Mouse (Mus musculus): ENCODE data around the gene Bmper.

The Bmper gene

DNA sequence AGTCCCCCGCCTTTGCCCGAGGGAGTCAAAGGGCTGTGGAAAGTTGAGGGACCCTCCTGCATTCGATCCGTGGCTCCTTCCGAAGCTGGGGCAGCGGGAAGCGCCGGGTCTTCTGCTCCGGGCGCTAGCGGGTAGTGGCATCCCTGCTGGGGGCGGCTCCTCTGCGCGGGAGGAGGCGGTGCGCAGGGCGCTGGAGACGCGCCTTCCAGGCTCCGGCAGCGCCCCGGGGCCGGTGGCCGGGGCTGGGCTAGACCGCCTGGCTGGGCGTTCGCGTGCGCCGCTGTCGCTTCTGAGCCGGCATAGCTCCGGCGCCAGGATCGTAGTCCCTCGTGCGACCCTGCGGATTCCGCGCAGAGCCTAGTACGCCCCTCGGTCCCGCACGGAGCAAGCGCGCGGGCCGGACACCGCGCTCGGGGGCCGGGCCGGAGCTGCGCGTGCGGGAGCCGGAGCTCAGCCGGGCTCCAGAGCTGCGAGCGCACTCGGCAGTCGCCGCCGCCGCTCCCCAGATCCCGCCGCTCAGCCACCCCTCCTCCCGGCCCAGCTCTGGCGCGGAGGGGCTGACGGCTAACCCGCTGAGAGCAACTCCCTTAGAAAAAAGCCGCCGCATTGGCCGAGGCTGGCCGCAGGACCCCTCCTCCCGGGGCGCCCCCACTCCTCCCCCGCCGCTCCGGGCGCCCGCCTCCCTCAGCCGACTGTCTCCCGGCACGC is at the start of gene Bmper:
TSS of gene Bmper (plus strand) at position 236 of the 708 bp plus-strand sequence.
- TF ChIP-seq GATA4 (IDR thresholded peaks at IDR 0.05; ENCODE audit: insufficient replicate concordance, low read length): no peak

DNA sequence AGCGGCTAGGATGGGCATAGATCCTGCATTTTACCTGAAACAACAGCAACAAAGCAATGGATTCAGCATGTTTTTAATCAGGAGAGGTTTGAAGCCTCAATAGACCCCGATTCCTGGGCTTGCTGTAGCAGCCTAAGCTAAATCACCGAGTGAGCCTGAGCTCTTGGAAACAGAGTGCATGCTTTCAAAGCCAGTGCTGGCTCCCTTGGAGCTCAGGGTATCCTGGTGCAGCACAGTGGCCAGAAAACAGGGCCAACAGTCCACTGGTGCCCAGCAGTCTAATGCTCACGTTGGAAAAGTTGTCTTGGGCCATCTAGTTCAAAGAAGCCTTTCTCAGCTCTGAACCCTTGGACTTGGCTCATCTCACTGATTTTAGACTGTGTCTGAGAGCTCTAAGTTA is 45.4 kb upstream of the Bmper start:
- TF ChIP-seq GATA4 (IDR thresholded peaks at IDR 0.05; ENCODE audit: insufficient replicate concordance, low read length): no peak

DNA sequence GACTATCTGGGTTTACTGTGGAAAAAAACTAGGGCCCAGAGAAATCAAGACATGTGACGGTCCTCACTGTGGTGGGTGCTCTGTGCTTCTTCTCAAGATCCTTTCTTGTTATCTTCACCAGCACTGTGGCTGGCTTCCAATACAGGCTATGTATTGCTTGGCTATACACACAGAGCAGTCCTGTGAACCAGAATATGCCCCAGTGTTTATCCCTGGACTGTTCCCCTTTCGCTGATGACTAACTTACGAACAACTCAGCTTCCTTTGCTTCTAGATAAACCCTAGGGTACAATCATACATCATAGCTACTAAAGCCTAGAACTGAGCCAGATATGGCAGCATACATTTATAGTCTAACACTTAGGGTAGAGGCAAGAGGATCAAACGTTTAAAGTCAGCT is 35.7 kb upstream of the Bmper start:
- no peak for TF ChIP-seq GATA4 (IDR thresholded peaks at IDR 0.05; ENCODE audit: insufficient replicate concordance, low read length)

DNA sequence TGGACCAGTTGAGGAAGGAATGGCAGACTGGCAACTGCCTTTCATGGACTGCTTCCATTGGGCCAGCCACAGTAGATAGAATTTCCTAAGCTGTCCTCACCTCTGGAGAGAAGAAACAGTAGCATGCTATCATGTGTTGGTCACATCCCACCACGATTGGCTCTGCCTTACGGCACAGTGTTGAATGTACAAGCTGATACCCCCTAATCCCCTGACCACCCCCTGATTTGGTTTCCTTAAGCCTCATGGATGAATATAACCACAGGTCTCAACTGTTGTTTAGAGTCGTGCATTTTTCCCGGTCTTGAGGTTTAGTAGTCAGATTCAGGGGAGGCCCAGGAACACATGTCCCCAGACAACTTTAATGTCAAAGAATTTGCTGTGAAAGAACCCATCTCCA is 34.7 kb upstream of the Bmper start:
- TF ChIP-seq GATA4 (IDR thresholded peaks at IDR 0.05; ENCODE audit: insufficient replicate concordance, low read length): no peak

DNA sequence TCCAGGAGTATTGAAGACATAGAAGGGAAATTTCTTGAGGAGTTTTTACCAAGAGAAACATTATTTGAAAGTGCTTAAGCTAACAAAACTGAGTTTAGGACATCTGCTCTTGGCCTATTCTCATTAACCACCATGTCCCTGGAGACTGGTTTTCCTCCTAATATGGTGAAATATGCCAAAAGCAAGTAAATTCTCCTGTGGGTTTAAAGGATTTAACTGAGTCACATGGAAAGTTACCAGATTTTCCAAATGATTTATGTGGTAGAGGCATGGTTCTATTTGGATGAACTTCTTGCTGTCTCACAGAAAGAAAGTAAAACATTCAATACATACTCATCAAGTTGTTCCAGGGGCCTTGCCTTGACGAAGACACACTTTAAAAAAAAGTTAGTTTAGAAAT is 31.9 kb upstream of the Bmper start:
- TF ChIP-seq GATA4 (IDR thresholded peaks at IDR 0.05; ENCODE audit: insufficient replicate concordance, low read length): no peak

DNA sequence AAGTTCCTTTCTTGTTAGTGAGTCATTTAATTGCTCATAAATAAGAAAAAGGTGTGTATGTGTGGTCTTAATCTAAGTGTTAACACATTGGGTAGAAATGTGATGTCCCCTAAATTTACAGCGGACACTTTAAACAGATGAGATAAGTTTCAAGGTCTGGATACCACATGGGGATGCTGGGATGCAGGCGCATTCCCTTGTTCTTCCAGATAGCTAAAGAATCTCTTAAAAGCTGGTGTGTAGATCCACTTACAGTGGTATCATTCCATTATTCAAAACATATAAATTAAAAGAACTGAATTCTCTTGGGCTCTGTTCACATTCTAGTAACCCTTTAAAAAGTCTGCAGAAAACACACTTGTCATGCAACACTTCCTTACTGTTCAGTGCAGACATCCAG is 31.4 kb upstream of the Bmper start:
- TF ChIP-seq GATA4 (IDR thresholded peaks at IDR 0.05; ENCODE audit: insufficient replicate concordance, low read length): no peak

DNA sequence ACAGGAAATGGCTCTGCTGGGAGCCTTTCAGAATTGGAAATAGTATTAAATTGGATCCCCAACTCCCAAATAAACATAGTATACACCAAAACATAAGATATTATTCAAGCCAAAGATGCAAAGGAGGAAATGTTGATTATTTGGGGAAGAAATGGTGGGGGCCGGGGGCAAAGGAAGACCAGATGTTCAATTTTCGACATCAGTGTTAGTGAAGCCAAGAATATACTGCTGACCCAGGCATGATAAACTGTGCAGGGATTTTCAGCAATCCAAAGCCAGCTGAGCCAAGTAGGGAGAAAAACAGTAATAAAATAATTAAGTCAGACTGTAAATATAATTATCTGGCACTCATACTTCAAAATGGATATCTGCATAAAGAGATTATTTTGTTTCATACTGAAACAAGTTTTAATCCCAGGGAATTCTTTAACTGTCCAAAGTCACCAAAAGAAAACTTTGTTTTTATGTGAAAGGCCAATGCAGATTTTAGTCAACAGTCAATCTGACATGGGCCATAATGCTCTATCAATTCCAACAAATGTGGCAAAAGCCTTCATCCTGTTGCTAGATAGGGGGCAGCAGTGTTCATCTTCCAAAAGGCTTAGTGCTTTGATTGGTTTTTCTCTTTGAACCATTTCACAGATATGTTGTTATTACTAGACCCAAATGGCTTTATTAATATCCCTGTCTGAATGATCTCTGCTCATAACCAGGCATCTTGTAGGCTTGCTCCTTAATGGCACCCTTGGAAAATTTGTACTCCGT is 30.1 kb upstream of the Bmper start:
- TF ChIP-seq GATA4 (IDR thresholded peaks at IDR 0.05; ENCODE audit: insufficient replicate concordance, low read length): no peak

DNA sequence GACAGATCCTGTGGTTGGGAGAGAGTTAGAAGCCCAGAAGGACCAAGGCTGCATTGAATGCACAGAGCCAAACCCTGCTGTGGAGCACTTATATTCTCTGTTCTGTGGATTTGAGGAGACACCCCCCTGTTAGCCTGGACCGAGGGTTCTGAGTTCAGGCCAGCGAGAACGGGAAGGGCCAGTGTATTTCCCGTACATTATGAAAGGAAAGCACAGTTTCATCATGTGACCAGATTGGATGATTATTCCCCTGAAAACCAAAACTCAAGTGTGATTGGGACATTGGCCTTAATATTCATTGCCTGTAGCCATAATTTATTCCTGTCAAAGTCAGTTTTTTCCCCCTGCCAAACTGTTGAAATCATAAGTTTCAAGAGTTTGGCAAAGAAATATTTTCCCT is 23.9 kb upstream of the Bmper start:
- TF ChIP-seq GATA4 (IDR thresholded peaks at IDR 0.05; ENCODE audit: insufficient replicate concordance, low read length): no peak

DNA sequence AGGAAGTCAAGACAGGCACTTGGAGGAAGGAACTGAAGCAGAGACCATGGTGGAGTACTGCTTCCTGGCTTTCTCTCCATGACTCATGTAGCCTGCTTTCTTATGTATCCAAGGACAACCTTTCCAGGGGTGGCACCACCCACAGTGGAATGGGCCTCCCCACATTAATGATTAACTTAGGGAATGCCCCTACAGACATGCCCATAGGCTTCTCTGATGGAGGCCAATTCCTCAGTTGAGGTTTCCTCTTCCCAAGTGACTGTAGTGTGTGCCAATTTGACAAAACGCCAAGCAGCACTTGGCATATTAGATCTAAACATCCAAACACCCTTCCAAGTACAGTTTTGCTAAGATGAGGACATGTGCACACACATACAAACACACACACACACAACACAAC is 23.0 kb upstream of the Bmper start:
- no peak for TF ChIP-seq GATA4 (IDR thresholded peaks at IDR 0.05; ENCODE audit: insufficient replicate concordance, low read length)

DNA sequence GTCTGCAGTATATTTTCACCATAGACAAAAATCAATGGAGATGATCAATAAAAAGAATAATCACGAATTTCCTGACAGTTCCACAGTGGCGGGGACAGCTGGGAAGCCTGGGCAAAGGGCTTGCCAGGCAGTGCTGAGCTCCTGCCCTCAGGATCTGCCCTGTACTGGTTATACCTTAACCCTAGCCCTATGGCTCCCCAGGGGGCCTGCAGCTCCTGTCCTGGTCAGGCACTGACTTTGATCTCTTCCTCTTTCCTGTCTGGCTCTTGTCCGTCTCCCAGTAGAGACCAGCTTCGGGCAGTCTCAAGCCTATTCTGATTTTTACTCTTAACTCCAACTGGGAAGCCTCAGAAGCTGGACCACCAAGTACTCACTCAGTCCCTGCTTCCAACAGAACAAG is 22.0 kb upstream of the Bmper start:
- no peak for TF ChIP-seq GATA4 (IDR thresholded peaks at IDR 0.05; ENCODE audit: insufficient replicate concordance, low read length)

DNA sequence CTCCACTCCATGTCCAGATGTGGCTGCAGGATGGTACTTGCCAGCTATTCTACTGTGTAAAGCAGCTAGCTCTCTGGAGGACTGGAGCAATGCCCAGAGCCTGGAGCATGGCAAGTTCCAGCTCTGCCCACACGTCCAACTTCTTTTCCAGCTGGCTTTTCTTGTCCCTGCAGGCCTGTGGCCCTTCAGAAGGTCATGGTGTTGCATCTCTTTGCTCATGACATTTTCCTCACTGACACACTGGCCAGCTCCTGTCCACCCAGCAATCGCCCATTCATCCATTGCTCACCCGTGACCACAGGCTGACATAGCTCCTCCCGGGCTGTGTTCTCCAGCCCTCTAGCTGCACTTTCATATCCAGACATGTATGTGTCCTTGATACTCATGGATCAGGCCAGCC is 20.4 kb upstream of the Bmper start:
- no peak for TF ChIP-seq GATA4 (IDR thresholded peaks at IDR 0.05; ENCODE audit: insufficient replicate concordance, low read length)

DNA sequence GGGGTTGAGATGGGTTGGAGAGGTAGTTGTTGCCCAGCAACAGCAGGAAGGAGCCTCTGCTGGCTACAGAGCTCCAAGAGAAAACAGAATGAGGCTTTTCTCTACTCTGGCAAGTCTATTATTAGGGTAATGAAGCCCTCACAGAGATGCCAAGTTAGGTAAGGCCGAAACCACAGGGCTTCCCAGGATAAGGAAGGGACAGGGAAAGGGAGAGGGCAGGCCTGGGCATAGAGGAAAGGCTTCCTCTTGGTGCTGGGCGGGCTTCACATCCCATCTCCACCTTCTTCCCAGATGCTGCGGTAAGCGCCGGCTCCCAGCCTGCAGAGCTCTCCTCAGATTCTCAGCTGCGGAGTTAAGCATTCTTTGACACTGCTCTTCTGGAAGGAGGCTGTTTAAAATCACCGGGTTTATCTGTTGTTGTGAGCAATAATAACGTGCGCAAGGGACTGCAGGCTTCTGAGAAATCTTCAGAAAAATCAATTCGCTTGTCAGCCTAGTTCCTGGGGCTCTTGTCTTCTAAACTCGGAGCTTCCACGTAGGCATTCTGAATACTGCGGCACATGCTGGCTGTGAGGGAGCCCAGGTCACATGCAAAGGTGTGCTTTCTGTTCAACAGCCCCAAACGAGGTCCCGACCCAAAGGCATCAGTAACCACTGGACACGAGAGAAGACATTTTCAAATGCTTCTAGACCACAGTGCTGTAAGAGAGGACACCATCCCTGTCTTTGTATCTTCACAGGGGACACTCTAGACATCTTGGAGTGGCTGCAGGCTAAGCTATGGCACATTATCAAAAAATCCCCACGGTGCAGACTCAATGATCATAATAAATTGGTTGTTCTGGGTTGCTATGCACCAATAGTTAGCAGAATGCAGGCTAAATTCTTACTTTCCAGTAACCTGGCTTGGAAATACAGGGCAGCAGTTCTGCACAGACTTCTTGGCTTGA is 18.3 kb upstream of the Bmper start:
- TF ChIP-seq GATA4 (IDR thresholded peaks at IDR 0.05; ENCODE audit: insufficient replicate concordance, low read length): no peak

DNA sequence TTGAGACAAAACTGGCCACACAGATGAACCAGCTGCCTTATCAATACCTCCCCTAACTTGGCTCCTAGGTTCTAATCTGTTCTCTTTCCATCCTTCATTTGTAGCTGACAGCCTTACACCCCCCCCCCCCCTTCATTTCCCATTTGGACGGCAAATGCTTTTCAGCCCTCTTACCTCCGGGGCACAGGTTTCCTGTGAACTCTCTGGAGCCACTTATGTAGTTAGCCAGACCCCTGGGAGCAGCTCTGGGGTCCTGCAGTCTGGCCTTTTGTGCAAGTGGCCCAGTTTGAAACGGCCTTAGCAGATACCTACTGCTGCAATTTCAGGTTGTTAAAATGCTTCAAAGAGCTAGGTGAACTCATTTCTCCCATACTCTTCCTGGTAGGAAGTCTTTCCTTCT is 17.6 kb upstream of the Bmper start:
- TF ChIP-seq GATA4 (IDR thresholded peaks at IDR 0.05; ENCODE audit: insufficient replicate concordance, low read length): no peak

DNA sequence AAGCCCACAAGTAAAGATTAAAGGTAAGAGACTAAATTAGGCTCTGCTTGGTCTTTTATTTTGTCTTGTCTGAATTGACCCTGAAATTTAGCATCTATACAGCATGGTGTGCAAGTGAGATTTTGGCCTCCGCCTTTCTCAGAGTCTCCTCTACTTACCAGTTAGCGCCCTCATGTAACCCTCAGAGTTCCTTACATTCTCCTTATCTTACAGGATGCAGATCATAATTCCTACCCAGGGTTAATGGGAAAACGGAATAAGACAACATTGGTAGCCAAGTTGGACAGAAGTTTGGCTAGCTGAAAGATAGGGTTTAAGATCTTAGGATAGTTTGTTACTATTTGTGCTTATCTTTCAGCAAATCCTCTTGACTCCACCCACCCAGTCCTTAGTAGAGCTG is 17.1 kb upstream of the Bmper start:
- no peak for TF ChIP-seq GATA4 (IDR thresholded peaks at IDR 0.05; ENCODE audit: insufficient replicate concordance, low read length)

DNA sequence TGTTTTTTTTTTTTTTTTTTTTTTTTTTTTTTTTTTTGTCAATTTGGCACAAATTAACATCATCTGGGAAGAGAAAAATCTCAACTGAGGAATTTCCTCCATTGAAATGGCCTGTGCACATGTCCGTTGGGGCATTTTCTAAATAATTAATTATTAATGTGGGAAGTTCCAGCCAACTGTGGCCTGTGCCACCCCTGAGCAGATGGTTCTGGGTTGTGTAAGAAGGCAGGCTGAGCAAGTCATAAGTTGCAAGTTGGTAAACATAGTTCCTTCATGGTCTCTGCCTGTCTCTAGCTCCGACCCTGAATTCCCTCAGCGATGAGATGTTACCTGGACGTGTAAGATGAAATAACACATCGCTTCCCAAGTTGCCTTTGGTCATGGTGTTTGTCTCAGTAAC is 16.7 kb upstream of the Bmper start:
- TF ChIP-seq GATA4 (IDR thresholded peaks at IDR 0.05; ENCODE audit: insufficient replicate concordance, low read length): no peak

DNA sequence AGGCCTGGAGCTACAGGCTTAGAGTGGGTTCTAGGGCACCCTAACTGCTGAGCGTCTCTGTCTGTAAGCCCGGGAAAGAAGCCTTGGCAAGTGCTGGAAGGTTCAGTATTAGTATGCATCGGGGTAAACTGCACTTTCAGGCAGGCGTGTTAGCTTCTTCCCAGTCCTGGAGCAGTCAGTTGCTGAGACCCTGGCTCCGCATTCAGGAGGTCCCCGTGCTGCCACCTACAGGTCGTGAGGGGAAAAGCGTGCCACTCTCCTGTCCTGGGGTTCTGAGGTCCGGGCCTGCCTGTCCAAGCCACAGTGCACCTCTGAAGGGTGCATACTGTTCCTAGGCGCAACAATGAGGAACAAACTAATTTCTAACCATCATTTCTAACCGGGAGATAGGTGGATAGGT is 10.6 kb upstream of the Bmper start:
- no peak for TF ChIP-seq GATA4 (IDR thresholded peaks at IDR 0.05; ENCODE audit: insufficient replicate concordance, low read length)

Measured in liver, adult (tissue).